Mouse (Mus musculus): Measurements from ENCODE around the gene Galnt18. TPM values are rescaled to one million over a fixed set of nuclear protein-coding genes. Genes with fewer than 3 reads are reported as not detected.
A peak's percentile ranks its signal among the peaks of the same experiment; 100 is the strongest.

Gene Galnt18
- total RNA-seq, 2 experiments from 2014 or later: 47.6 to 55.3 TPM

DNA sequence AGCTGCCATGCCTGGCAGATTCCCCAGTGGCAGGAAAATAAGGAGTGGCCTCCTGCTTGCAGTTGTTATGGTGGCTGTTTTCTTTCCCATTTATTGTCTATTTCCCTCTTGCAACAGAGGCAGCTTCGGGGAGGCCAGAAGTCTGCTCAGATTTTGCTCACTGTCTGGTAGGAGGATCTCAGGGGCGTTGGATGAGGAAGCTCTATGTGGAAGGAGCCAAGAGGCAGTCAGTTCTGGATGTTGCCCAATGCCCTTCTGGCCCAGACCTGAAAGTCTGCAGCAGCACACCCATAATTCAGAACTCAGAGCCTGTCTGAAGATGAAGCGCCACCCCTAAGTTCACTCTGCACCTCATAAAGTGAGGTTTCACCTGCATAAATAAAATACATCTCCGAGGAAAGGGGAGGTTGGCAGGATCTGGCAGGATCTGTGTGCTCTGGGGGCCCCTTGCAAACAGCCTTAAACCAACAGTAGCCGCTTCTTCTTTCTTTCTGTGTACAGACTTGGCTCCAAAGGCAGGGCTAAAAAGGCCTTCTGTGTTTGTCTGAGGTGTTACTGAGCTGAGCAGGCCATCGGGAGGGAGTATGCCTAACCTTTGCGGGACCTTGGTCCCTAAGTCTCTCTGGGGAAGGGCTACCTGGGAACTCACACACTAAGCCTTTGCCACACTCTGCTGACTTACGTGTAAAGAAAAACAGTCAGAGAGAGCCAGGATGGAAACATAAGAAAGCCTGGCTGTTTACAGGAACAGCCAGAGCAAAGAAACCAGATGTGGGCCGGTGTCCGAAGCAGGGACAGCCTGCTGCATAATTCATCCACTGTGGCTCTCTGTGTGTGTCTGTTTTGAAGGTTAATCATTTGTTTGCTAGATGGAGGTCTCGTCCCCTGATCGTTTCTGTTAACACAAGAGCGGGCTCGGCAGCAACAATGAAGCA is 116.4 kb downstream of the Galnt18 start:
- intact Hi-C loops (cut with DNase I): no loop called here
- no peak for DNase-seq (ENCODE audit: low spot score in 2 of 2)

- intact Hi-C loops (cut with DNase I): no loop called here
- no peak for DNase-seq (ENCODE audit: low spot score in 2 of 2)
Measured at GRCm38 (mm10) chr7:111658579-111658978, 121.2 kb downstream of the Galnt18 start.

GRCm38 (mm10) chr7:111655002-111655401 is 124.8 kb downstream of the Galnt18 start:
- intact Hi-C loops (cut with DNase I): no loop called here
- no peak for DNase-seq (ENCODE audit: low spot score in 2 of 2)

DNA sequence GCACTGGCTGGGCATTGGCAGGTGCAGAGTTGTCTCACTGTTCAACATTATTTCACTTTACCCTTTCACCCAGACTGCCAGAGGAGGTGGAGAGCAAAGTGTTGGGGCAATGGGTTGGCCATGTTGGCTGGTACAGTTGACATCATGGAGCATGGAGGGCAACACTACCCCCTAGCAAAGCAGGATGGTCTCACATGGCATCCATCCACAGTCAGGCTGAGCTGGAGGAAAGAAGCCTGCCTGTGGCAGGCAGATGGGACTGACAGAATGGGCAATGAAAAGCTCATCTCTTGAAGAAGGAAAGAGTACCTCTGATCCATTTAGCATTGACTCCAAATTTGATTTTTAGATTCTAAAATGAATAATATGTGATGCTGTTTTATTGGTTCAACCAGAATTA is 125.3 kb downstream of the Galnt18 start:
- intact Hi-C loops (cut with DNase I): no loop called here
- no peak for DNase-seq (ENCODE audit: low spot score in 2 of 2)

DNA sequence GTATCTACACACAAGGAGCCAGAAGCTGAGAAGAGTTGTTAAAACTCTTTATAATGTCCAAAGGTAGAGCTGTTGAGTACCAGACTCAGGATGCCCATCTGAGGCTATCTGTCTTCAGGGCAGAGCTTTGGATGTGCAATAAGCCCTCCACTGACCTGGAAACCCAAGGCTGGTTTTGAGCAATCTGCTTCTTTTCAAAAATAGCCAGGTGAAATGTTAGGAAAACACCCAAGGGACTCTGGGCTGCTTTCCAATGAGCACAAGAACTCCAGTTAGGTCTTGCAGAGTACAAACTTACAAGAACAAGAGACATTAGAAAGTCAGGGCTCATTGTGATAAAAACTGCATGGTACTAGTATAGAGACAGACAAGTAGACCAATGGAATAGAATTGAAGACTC is 135.4 kb downstream of the Galnt18 start:
- no peak for DNase-seq (ENCODE audit: low spot score in 2 of 2)
- intact Hi-C loops (cut with DNase I): no loop called here

GRCm38 (mm10) chr7:111638899-111639298 is 140.9 kb downstream of the Galnt18 start:
- intact Hi-C loops (cut with DNase I): no loop called here
- no peak for DNase-seq (ENCODE audit: low spot score in 2 of 2)

DNA sequence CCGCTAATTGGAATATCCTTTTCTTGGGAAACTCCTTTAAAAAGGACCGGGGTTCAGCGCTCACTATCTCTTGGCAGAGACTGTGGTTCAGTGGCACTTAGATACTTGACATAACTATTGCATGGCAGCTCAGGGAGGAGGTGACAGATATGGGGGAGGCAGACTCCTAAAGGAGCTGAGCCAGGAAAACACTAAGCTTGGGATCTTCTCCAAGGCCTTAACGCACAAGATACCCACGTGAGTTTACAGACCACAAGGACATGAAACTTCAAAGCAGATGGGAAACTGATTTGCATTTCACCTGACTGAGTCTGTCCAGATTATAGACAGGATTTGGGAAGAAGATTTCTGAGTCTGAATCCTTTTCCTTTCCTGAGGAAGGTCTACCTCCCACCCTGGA is 141.3 kb downstream of the Galnt18 start:
- DNase-seq (ENCODE audit: low spot score in 2 of 2): peak; percentile 29 to 64

DNA sequence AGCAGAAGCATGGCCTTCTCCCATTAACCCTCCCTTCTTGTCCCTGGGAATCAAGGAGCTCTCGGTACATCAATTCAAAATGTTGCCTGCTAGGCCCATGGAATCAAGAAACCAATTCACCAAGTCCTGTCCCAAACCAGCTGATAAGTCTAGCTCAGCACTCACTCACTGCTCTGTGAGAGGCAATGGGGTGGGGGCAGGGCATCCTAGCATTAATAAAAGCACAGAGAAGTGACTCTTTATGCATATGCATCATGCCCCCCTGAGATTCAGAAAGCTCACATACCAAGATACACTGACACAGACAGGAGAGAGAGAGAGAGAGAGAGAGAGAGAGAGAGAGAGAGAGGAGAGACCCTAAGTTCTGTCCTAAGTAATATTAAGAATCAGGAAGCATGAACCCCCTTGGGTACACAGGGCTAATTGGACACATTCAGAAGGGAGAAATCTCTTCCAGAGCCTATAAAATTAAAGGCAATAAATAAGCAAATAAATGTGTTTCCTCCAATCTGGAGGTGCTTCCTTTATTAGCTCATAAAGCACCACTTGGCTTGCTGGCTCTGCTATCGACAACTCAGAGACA is 141.8 kb downstream of the Galnt18 start:
- DNase-seq (ENCODE audit: low spot score in 2 of 2): no peak
- intact Hi-C loops (cut with DNase I): no loop called here

More for the DNA sequence above, 141.3 kb downstream of the Galnt18 start:
- intact Hi-C loops (cut with DNase I): no loop called here

- no peak for DNase-seq (ENCODE audit: low spot score in 2 of 2)
- intact Hi-C loops (cut with DNase I): no loop called here
Measured at GRCm38 (mm10) chr7:111636503-111636902, 143.3 kb downstream of the Galnt18 start.

GRCm38 (mm10) chr7:111631265-111631664 is 148.5 kb downstream of the Galnt18 start:
- no peak for DNase-seq (ENCODE audit: low spot score in 2 of 2)
- intact Hi-C loops (cut with DNase I): no loop called here

- intact Hi-C loops (cut with DNase I): no loop called here
- no peak for DNase-seq (ENCODE audit: low spot score in 2 of 2)
Measured at GRCm38 (mm10) chr7:111626232-111626631, 153.5 kb downstream of the Galnt18 start.

DNA sequence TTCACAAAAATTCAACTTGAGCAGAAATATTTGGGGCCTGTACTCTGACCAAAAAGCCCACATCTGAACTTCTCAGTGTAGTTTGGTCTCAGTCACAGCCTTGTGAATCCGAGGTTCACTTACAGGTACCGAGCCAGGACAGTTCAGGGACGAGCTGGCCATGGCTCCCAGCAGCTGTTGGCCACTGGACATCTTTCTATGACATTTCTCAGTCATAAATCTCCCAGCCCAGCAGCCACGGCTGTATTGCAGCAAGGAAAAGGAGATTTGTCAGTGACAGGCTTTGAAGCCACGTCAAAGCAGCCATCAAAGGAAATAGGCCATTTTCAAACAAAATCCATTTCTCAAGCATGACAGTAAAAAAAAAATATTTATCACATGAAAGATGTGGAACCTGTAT is 154.0 kb downstream of the Galnt18 start:
- DNase-seq (ENCODE audit: low spot score in 2 of 2): no peak
- intact Hi-C loops (cut with DNase I): no loop called here

GRCm38 (mm10) chr7:111616231-111616937 is 163.4 kb downstream of the Galnt18 start:
- intact Hi-C loops (cut with DNase I): no loop called here
- no peak for DNase-seq (ENCODE audit: low spot score in 2 of 2)

- DNase-seq (ENCODE audit: low spot score in 2 of 2): no peak
- intact Hi-C loops (cut with DNase I): no loop called here
Measured at GRCm38 (mm10) chr7:111614471-111614870, 165.3 kb downstream of the Galnt18 start.

- no peak for DNase-seq (ENCODE audit: low spot score in 2 of 2)
- intact Hi-C loops (cut with DNase I): no loop called here
Measured at GRCm38 (mm10) chr7:111607476-111607875, 172.3 kb downstream of the Galnt18 start.

GRCm38 (mm10) chr7:111606091-111606490 is 173.7 kb downstream of the Galnt18 start:
- DNase-seq (ENCODE audit: low spot score in 2 of 2): no peak
- intact Hi-C loops (cut with DNase I): no loop called here

DNA sequence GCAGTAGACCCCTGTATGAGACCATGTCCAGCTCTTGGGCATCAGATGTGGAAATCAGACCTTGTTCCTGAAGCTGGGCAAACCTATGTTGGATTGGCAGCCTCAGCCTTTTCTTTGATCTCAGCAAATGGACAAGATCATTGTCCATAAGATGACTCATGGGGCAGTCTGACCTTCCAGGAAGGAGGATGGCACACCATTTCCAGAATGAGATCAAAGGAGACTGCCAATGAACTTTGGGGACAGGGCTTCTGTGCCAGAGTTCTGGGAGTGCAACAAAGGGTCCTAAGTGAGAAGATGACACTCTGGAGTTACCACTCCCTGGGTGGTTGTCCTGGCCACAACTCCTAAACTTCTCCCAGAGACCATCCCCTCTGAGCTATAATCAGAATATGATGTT is 174.1 kb downstream of the Galnt18 start:
- intact Hi-C loops (cut with DNase I): no loop called here
- DNase-seq (ENCODE audit: low spot score in 2 of 2): no peak

- intact Hi-C loops (cut with DNase I): no loop called here
- no peak for DNase-seq (ENCODE audit: low spot score in 2 of 2)
Measured at GRCm38 (mm10) chr7:111604578-111605208, 175.1 kb downstream of the Galnt18 start.

DNA sequence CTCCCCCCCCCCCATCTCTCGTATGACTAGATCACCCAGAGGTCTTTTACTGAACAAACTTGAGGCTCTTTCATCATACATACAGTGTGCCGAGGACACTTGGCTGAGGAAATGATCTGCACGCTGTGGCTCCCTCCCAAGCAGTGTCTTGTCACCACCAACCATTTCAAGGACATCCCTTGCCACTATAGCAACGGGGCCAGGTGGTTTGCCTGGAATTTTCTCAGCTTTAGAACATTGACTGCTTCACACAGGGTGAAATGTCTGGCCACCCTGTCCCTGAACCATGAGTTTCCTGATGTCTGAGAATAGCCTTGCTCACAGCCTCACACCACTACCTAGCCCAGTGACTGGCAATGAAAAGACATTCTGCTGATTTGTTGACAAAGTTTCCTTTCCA is 176.6 kb downstream of the Galnt18 start:
- DNase-seq (ENCODE audit: low spot score in 2 of 2): no peak
- intact Hi-C loops (cut with DNase I): no loop called here

All from left cerebral cortex, postnatal 14 days (tissue).